Mouse (Mus musculus) brain, embryonic 18.5 days (tissue): ENCODE measurements at regions not wholly inside any gene's neighbourhood (a gene's known extent, or its start where the extent isn't known, plus 50 kb on each side); places are given as distances from the start of the nearest gene placed in this dataset.

Experiments
- DNase-seq: peaks from one replicate; pipeline ENCODE4 v3.0.0-alpha.2; 2012; ENCODE audit warnings: low read depth, low spot score

- DNase-seq: no peak
Measured at GRCm38 (mm10) chr1:10771793-10772192, 642.1 kb upstream of the A830018L16Rik start.

DNA sequence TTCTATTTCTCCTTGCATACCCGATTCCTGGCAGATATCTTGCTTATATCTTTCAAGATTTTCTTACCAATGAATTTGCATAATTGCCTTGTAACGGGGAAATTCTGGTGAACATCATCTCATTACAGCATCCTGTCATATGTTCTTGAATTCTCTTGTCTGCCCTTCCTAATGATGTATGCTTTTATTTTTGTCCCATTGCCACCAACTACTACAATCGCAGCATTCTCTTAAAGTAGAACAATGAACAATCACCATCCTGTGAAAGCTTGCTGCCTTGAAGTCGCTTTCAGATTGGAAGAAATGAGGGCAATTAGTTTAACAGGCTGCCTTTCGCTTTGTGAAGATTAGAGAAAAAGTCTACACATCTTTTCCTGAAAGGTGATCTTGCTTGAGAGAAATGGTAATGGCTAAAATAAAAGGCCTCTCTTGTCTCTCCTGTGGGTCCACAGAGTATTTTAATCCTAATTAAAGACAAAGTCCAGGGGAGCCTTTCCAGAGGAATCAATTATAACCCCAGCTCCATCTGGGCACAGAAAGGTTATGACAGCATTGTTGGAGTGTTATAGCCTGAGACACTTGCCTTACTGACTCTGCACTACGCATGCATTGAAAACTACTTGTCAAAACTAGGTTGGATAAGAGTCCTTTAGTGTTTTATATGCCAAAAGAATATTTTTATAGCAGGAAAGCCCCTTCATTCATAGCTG is 619.7 kb upstream of the A830018L16Rik start:
- DNase-seq: no peak

GRCm38 (mm10) chr1:10835653-10836415 is 578.1 kb upstream of the A830018L16Rik start:
- peak; percentile 39 for DNase-seq

GRCm38 (mm10) chr1:10837180-10837579 is 576.7 kb upstream of the A830018L16Rik start:
- DNase-seq: no peak

- DNase-seq: no peak
Measured at GRCm38 (mm10) chr1:10852934-10853333, 561.0 kb upstream of the A830018L16Rik start.

DNA sequence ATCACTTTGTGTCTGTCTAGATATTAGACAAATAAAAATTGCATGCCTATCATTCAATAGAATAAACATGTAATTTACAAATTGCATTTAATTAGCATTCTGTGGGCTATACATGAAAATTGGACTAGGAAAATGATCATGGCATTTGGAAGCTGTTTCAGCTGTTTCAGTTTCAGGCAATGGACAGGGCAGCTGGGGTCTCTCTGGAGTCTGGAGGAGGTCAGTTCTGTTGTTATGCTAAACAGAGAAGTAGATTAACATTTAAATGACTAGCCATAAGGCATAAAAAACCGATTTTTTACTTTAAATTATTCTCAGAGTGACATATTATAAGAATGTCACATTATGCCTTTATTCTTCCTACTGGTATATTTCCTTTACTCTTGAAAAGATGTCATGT is 559.4 kb upstream of the A830018L16Rik start:
- no peak for DNase-seq

DNA sequence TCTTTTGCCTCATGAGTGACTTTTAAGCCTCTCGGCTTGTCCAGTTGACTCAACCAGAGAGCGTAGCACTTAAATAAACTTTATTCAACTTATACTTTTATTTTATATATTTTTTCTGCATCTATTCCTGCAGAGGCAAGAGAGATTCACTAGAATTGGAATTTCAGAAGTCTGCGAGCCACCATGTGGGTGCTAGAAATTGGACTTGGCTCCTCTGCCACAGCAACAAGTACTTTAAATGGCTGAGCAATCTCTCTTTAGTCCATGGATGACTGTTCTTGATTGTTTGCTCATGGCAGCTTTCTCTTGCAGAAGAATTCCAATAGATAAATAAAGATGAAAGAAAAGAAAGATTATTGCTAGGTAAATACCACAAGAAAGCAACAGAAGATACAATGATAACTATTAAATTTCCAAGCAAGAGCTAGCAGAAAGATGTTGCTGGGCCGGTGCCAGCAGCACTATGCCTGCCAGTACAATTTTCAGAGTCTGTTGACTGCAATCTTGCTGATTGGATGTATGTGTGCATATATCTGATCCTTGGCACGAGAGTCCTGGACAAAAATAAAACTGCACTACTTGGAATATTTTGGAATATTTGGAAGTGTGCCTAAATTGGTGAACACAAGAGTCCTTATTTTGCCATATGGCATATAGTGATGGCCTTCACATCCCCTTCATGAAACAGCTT is 542.6 kb upstream of the A830018L16Rik start:
- peak; percentile 20 for DNase-seq

GRCm38 (mm10) chr1:10872266-10872665 is 541.6 kb upstream of the A830018L16Rik start:
- DNase-seq: no peak

GRCm38 (mm10) chr1:10872726-10873125 is 541.2 kb upstream of the A830018L16Rik start:
- DNase-seq: no peak

DNA sequence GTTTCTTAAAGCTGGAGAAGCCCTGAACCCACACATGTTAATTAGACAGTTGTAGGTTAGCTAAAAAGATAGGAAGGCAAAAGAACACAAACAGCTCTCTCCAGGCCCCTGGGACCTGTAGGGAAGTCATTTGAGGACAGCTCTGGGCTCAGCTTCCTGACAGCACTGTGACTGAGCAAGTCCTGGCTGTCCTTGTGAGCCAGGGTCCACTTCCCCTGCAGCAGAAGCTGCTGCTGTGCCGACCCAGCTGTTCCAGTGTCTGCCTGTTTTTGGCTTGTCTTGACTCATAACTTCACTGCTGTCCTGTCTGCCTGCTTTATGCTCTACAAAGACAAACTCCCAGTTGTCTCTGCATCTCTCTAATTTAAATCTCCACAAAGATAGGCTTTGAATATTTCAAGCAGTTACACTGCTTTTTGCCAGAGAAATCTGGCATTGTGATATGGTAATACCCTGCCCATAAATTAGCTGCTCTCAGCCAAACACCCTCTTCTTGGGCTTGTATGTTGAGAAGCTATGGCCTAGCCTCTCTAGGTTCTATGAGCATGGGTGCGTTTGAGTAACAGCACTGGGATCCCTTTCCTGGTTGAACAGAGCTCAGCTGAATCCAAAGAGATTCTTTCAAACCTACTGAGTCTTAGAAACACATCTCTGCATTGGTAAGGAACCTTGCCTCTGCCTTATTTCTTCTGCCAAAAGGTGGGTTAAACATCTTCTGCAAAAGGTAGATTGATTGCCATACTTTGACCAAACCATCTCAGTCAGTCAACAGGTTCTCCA is 536.3 kb upstream of the A830018L16Rik start:
- no peak for DNase-seq

GRCm38 (mm10) chr1:10878221-10878760 is 535.6 kb upstream of the A830018L16Rik start:
- DNase-seq: no peak

- DNase-seq: no peak
Measured at GRCm38 (mm10) chr1:10880026-10880727, 533.7 kb upstream of the A830018L16Rik start.

GRCm38 (mm10) chr1:10898806-10899205 is 515.1 kb upstream of the A830018L16Rik start:
- no peak for DNase-seq

DNA sequence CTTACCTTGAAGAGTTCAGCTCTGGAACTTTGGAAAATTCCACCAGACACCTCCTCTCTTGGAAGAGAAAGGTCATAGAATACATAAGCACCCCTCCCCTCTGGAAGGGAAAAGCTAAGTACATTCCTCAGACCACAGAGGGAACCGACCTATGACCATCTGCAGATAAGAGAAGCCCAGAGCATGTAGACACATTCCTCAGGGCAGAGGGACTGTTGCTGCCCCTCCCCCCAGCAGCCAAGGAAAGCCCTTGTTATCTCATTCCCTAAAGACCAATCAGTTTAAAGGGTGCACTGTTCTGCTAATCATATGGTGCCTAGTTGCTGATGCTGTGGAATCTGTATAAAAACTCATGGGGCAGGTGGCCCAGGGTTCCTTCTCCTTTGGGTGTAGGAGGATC is 511.2 kb upstream of the A830018L16Rik start:
- DNase-seq: no peak

- no peak for DNase-seq
Measured at GRCm38 (mm10) chr1:10919958-10920357, 493.9 kb upstream of the A830018L16Rik start.

DNA sequence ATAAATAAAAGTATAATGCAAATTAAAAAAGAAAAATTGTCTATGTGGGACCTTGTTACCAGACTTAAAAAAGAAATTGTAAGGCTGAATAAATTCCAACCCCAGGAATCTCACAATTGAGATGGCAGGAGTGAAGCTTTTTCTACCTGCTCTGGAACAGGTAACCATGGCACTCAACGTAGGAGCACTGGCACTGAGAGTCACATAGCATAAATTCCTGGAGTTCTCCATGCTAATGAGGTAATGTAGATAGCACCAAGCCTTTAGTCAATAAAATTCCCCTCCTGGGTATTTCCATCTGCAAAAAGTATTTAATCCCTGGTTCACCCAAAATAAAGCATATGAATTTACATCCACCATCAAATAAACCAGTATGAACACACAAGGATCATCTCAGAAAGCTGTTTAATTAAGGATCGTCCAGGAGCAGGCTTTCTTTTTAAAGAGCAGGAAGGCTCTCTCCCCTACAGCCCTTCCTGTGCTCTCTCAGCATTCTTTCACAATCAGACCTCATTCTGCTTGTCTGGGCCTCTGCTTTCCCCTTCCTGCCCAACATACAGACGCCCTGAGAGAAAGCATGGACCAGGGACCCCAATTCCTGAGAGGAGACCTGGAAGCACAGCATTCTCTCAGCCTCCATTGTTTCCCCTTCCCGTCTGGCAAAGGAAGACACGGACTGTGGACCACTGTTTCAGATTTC is 481.4 kb upstream of the A830018L16Rik start:
- no peak for DNase-seq

DNA sequence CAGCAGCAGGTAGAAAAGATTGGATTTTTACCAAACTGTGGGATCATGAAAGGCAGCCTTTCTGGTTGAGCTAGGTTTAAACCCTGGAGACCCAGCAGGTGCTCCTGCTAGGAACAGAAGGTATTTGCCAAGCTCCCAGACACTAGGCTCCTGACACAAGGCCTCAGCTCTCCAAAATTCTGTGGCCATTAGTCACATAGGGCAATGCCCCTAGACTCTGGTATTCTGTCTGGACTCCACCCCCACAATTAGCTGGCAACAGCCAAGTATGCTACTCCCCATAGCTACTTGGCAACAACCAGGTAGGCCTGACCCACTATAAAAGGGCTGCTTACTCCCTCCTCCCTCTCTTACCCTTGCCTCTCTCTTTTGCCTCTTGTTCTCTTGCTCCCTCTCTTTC is 480.7 kb upstream of the A830018L16Rik start:
- no peak for DNase-seq

- no peak for DNase-seq
Measured at GRCm38 (mm10) chr1:10938436-10938835, 475.5 kb upstream of the A830018L16Rik start.

- no peak for DNase-seq
Measured at GRCm38 (mm10) chr1:10940326-10940725, 473.6 kb upstream of the A830018L16Rik start.

GRCm38 (mm10) chr1:10942979-10943378 is 470.9 kb upstream of the A830018L16Rik start:
- no peak for DNase-seq
